Mouse (Mus musculus) liver, adult 2 months (tissue): ENCODE measurements around the gene Zbtb12. TPM values are rescaled to one million over a fixed set of nuclear protein-coding genes. Genes with fewer than 3 reads are reported as not detected.
"Not testable (repeated sequence)": the region's sequence is repeated elsewhere in the genome, so short reads cannot be mapped to it uniquely, and the experiment has no call there.

ENCODE experiments used
- DNase-seq: peaks from one replicate; pipeline ENCODE4 v3.0.0-alpha.2; 2011; ENCODE audit warnings: low read depth, low spot score; ENCODE audit errors: extremely low read depth
- H3K27ac ChIP-seq: fragments of 200-500 bp; replicated peaks from 2 replicates; pipeline ENCODE4 v1.5.1; 2012; ENCODE audit warnings: low read depth, mild to moderate bottlenecking, control low read depth, inconsistent platforms, low read length; ENCODE audit not compliant: insufficient read depth
- H3K27me3 ChIP-seq: fragments of 200-500 bp; 2 replicates; pipeline ENCODE4 v1.6.1; 2012; ENCODE audit warnings: mild to moderate bottlenecking, moderate library complexity, low read length, inconsistent platforms; ENCODE audit not compliant: control insufficient read depth, insufficient read depth
- H3K36me3 ChIP-seq: fragments of 200-500 bp; 2 replicates; pipeline ENCODE4 v1.6.1; 2012; ENCODE audit warnings: low read length, inconsistent platforms; ENCODE audit not compliant: control insufficient read depth, insufficient read depth
- H3K4me1 ChIP-seq: fragments of 200-500 bp; 2 replicates; pipeline ENCODE4 v1.6.1; 2011; ENCODE audit warnings: low read length; ENCODE audit not compliant: control insufficient read depth, insufficient read depth
- H3K4me3 ChIP-seq: fragments of 200-500 bp; 2 replicates; pipeline ENCODE4 v1.5.1; 2011; ENCODE audit warnings: low read depth, mild to moderate bottlenecking, control low read depth, low read length, moderate library complexity; ENCODE audit not compliant: insufficient read depth
- H3K79me2 ChIP-seq: fragments of 200-500 bp; 2 replicates; pipeline ENCODE4 v1.6.1; 2012; ENCODE audit warnings: inconsistent platforms, mild to moderate bottlenecking, low read length, moderate library complexity; ENCODE audit not compliant: control insufficient read depth, insufficient read depth
- H3K9ac ChIP-seq: fragments of 200-500 bp; 2 replicates; pipeline ENCODE4 v1.6.1; 2012; ENCODE audit warnings: low read depth, mild to moderate bottlenecking, control low read depth, inconsistent platforms, low read length
- CTCF ChIP-seq: fragments of 200-500 bp; IDR thresholded peaks from 2 replicates; pipeline ENCODE4 v1.5.1; 2011; ENCODE audit warnings: low read depth, low read length, control low read depth
- POLR2A ChIP-seq: fragments of 200-500 bp; IDR thresholded peaks from 2 replicates; pipeline ENCODE4 v1.6.1; 2011; ENCODE audit warnings: low read length, control low read depth; ENCODE audit not compliant: insufficient read depth; ENCODE audit errors: extremely low read depth
- WGBS: fragments of 180-500 bp; shearing (Covaris S2); methylation state at CpG from one replicate; pipeline ENCODE4 v1.1.7; 2018; 5-methylcytosine and 5-hydroxymethylcytosine counted together
- polyA plus RNA-seq: library from polyadenylated mRNA; depleted of rRNA; stranded (reverse); fragments of >200 nt; gene quantifications from 2 replicates; pipeline ENCODE4 v1.2.3, GENCODE M21; 2012
- total RNA-seq: library from RNA; depleted of rRNA; stranded (reverse); fragments of >200 nt; gene quantifications from 2 replicates; pipeline ENCODE4 v1.2.3, GENCODE M21; 2014

Gene Zbtb12
- total and polyA plus RNA-seq, 2 experiments = 1.8 to 4.6 TPM

DNA sequence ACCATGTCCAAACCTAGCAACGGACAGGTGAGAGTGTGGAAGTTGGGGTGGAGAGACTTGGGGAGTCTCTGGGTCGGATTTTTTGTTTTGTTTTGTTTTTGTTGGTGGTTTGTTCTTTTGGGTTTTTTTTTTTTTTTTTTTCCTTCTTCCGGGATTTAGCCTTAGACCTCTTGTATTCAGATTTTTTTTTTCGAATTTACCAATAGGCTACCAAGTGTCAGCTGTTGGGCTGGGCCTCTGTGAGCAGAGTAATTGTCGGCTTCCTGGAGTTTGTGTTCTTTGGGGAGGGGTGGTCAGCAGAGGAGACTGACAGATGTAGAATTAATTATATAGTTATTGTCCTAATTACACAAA is 20.6 kb downstream of the Zbtb12 start:
- peak; percentile 56 for DNase-seq
- peaks cover 6% of the 10 kb centered on the region for H3K4me1 ChIP-seq

GRCm38 (mm10) chr17:34900826-34901225 is 21.5 kb downstream of the Zbtb12 start:
- H3K79me2 ChIP-seq, H3K27ac ChIP-seq, H3K27me3 ChIP-seq, H3K4me1 ChIP-seq, H3K4me3 ChIP-seq, DNase-seq, H3K36me3 ChIP-seq, H3K9ac ChIP-seq: not testable (repeated sequence)

More for the DNA sequence above, 20.6 kb downstream of the Zbtb12 start:
- TF ChIP-seq POLR2A (no peak), CTCF (no peak)
- Histone ChIP-seq H3K9ac (peak overlapping the region; percentile 81), H3K79me2 (peaks cover 10% of the 10 kb centered on the region; the same call in 1 of the 2 replicates), H3K4me3 (peak overlapping the region; percentile 75), H3K27ac (peak overlapping the region; percentile 81), H3K27me3 (no peaks in the 10 kb centered on the region), H3K36me3 (0 out of 2 replicates have a peak, but pooled peaks cover 2% of the 10 kb centered on the region)
- 0% methylated on average over 5 of the region's 5 CpGs for WGBS

DNA sequence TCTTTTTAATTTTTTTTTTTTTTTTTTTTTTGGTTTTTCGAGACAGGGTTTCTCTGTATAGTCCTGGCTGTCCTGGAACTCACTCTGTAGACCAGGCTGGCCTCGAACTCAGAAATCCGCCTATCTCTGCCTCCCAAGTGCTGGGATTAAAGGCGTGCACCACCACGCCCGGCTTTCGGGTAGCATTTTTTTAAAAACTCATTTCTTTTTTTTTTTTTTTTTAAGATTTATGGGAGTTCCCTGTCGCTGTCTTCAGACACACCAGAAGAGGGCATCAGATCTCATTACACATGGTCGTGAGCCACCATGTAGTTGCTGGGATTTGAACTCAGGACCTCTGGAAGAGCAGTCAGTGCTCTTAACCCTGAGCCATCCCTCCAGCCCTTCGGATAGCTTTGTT is 22.7 kb downstream of the Zbtb12 start:
- not testable (repeated sequence) for H3K27ac ChIP-seq, H3K4me3 ChIP-seq, DNase-seq, H3K4me1 ChIP-seq, H3K9ac ChIP-seq, H3K79me2 ChIP-seq, H3K27me3 ChIP-seq
- WGBS = 92% methylated on average over 9 of the region's 10 CpGs
- H3K36me3 ChIP-seq = peaks cover 10% of the 10 kb centered on the region; the same call in 1 of the 2 replicates

- H3K36me3 ChIP-seq = peaks cover 15% of the 10 kb centered on the region; the same call in 1 of the 2 replicates
- no peak for TF ChIP-seq CTCF
- TF ChIP-seq POLR2A = no peak
- no peak for DNase-seq
- peaks cover 10% of the 10 kb centered on the region; the same call in 1 of the 2 replicates for H3K79me2 ChIP-seq
- H3K27ac ChIP-seq = no peak overlapping the region
- no peaks in the 10 kb centered on the region for H3K27me3 ChIP-seq
- WGBS = 87% methylated on average over 9 of the region's 9 CpGs
- H3K4me1 ChIP-seq = 0 out of 2 replicates have a peak, but pooled peaks cover under 1% of the 10 kb centered on the region
- no peak overlapping the region for H3K9ac ChIP-seq
- H3K4me3 ChIP-seq = no peak overlapping the region
These were observed 23.6 kb downstream of the Zbtb12 start for GRCm38 (mm10) chr17:34902895-34903294.

GRCm38 (mm10) chr17:34910982-34911381 is 31.7 kb downstream of the Zbtb12 start:
- Histone ChIP-seq H3K27me3 (no peaks in the 10 kb centered on the region), H3K9ac (no peak overlapping the region), H3K4me1 (no peaks in the 10 kb centered on the region), H3K79me2 (no peaks in the 10 kb centered on the region), H3K4me3 (no peak overlapping the region), H3K36me3 (peaks cover 24% of the 10 kb centered on the region; the same call in 1 of the 2 replicates), H3K27ac (no peak overlapping the region)
- 65% methylated on average over 10 of the region's 10 CpGs for WGBS
- DNase-seq = peak; percentile 52
- TF ChIP-seq CTCF = no peak
- TF ChIP-seq POLR2A = no peak

DNA sequence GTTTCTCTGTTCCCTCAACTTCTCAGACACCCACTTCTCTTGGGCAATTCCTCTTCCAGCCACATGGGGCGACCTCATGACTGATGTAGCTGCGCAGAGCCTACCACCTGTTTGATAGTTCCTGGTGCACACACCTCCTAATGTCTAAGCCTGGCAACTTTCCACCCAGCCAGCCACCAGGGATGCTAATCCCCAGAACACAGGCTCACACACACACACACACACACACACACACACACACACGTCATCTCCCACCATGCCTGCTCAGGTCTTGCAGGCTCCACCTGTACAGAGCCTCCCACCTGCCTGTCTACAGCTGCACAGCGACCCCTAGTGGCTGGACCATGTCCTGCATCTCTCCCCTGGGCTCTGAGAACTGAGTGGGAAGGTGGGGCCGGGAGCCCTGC is 32.7 kb downstream of the Zbtb12 start:
- no peaks in the 10 kb centered on the region for H3K4me1 ChIP-seq
- H3K27ac ChIP-seq = no peak overlapping the region
- H3K79me2 ChIP-seq = no peaks in the 10 kb centered on the region
- peak; percentile 97 for TF ChIP-seq CTCF
- no peak for TF ChIP-seq POLR2A
- H3K9ac ChIP-seq = no peak overlapping the region
- peak; percentile 50 for DNase-seq
- H3K4me3 ChIP-seq = no peak overlapping the region
- H3K36me3 ChIP-seq = peaks cover 19% of the 10 kb centered on the region; the same call in 1 of the 2 replicates
- H3K27me3 ChIP-seq = no peaks in the 10 kb centered on the region
- 33% methylated on average over 5 of the region's 5 CpGs for WGBS
